Mouse (Mus musculus) testis, adult 2 months (tissue): Measurements from ENCODE around the gene Plp2.

ENCODE experiments used
- CTCF ChIP-seq: fragments of 200-500 bp; IDR thresholded peaks from 2 replicates; pipeline ENCODE4 v1.5.1; 2012; ENCODE audit warnings: low read depth, mild to moderate bottlenecking, inconsistent platforms, low read length, moderate library complexity; ENCODE audit not compliant: control insufficient read depth, insufficient read depth, insufficient replicate concordance
- POLR2A ChIP-seq: fragments of 200-500 bp; IDR thresholded peaks from 2 replicates; pipeline ENCODE4 v1.6.1; 2012; ENCODE audit warnings: low read depth, mild to moderate bottlenecking, inconsistent platforms, low read length, moderate library complexity; ENCODE audit not compliant: control insufficient read depth

GRCm38 (mm10) chrX:7632560-7632959 is 38.6 kb downstream of the Plp2 start:
- TF ChIP-seq CTCF (no peak), POLR2A (no peak)
